10 mouse cellular contexts compared by ENCODE assay signal in the genomic region with DNA sequence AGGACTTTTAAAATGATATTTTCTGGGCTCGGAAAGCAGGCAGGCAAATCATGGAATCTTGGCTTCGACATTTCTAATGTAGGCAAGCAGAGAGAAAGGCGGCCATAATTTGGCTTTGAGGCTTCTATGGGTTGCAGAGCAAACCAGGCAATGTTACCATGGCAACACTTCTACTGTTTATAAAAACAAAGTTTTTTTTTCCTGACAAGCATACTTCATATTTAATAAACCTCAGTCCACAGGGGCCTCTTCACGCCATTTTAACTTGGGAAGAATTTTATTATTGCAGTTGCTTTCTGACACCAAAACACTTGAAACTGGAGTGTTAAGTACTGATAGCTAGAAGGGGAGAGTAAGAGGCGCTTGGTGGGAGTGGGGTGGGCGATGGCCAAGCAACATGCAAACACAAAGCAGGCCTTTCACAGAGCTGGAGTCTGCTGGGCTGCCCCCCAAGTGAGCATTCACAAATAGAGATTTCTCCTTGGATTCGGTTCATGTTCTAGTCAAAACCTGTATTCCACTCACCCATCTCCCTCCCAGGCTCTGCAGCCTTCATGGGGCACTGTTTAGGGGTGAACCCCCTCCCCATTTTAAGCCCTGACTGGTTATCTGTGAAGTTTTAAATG. TPM values are rescaled to one million over a fixed set of nuclear protein-coding genes. Genes with fewer than 3 reads are reported as not detected.
DNase-seq lines count a peak whose midpoint lies in the region; ATAC-seq and TF ChIP-seq lines count a peak whose summit lies in the region.
"Had no signal": no experiment of that assay in that cellular context is flagged by ENCODE, and none has a peak within 500 bp of the region (broad histone marks: within the 10 kb centered on the region; RNA-seq: fewer than 3 reads in every experiment).

No protein-coding gene starts in this region.

- no peak for TF ChIP-seq CTCF in gastrocnemius, adult 2 months (IDR thresholded peaks at IDR 0.05)

- no peaks in the 10 kb centered on the region for H3K9me3 ChIP-seq in heart, embryonic 13.5 days
- H3K9me3 ChIP-seq in lung, embryonic 16.5 days (ENCODE audit: control insufficient read depth, low read length) = no peaks in the 10 kb centered on the region

- 42% methylated on average over 7 of the region's 7 CpGs for WGBS in heart, embryonic 13.5 days
- WGBS in lung, embryonic 16.5 days = 30% methylated on average over 7 of the region's 7 CpGs

- H3K9ac ChIP-seq in heart, embryonic 13.5 days = no peak overlapping the region; the same call in 1 of the 2 replicates
- H3K9ac ChIP-seq in lung, embryonic 16.5 days (ENCODE audit: low read length) = peak overlapping the region; percentile 19; the same call in 1 of the 2 replicates

- DNase-seq in gastrocnemius, adult 2 months = no peak
- DNase-seq in gastrocnemius, postnatal 14 days = no peak
- DNase-seq in CD4-positive helper T cell, adult 2 months (ENCODE audit: low read depth, low spot score) = peak; percentile 12
- DNase-seq in urinary bladder, postnatal 14 days (ENCODE audit: low spot score) = no peak
- no peak for DNase-seq in ovary, postnatal 36 days (ENCODE audit: low spot score)
- DNase-seq: thymus, postnatal 36 days had no signal

- peak overlapping the region; percentile 76 for H3K27ac ChIP-seq in gastrocnemius, adult 2 months
- H3K27ac ChIP-seq in heart, embryonic 13.5 days (replicated peaks) = peak overlapping the region; percentile 58
- H3K27ac ChIP-seq in lung, embryonic 16.5 days (ENCODE audit: low read length) = peak overlapping the region; percentile 55

- no peak overlapping the region for H3K4me2 ChIP-seq in heart, embryonic 13.5 days
- H3K4me2 ChIP-seq in lung, embryonic 16.5 days (ENCODE audit: low read depth, low read length) = no peak overlapping the region

- H3K36me3 ChIP-seq in heart, embryonic 13.5 days = no peaks in the 10 kb centered on the region
- H3K36me3 ChIP-seq in lung, embryonic 16.5 days (ENCODE audit: control insufficient read depth, insufficient read depth, low read length) = no peaks in the 10 kb centered on the region

- H3K4me3 ChIP-seq in gastrocnemius, adult 2 months = no peak overlapping the region
- H3K4me3 ChIP-seq in heart, embryonic 13.5 days = no peak overlapping the region
- H3K4me3 ChIP-seq in lung, embryonic 16.5 days (ENCODE audit: low read length) = no peak overlapping the region

- H3K4me1 ChIP-seq in heart, embryonic 13.5 days = peaks cover 40% of the 10 kb centered on the region
- H3K4me1 ChIP-seq in lung, embryonic 16.5 days (replicated peaks; ENCODE audit: control insufficient read depth, insufficient read depth, low read length) = peaks cover 26% of the 10 kb centered on the region

- no peaks in the 10 kb centered on the region for H3K27me3 ChIP-seq in heart, embryonic 13.5 days (replicated peaks)
- H3K27me3 ChIP-seq in lung, embryonic 16.5 days (ENCODE audit: control insufficient read depth, insufficient read depth, low read depth, low read length) = no peaks in the 10 kb centered on the region

- intact Hi-C loops in gastrocnemius, adult 2 months (cut with DNase I) = loop anchor here (2.0 to 10.0 kb wide), 2 partner anchors 115 to 287 kb away; no protein-coding TSS in a partner anchor
- intact Hi-C loops in gastrocnemius, postnatal 14 days (cut with DNase I; ENCODE audit: low total_unique reads) = loop anchor here (5.0 to 10.0 kb wide), 3 partner anchors 135 to 288 kb away; a partner anchor contains a TSS

- ATAC-seq in heart, embryonic 13.5 days (ENCODE audit: extremely low read depth, insufficient number of reproducible peaks, low FRiP score, low TSS enrichment) = no peak
- peak; percentile 29; the same call in 1 of the 2 replicates for ATAC-seq in lung, embryonic 16.5 days (ENCODE audit: low read depth)
- ATAC-seq in megakaryocyte, adult 5-6 weeks (ENCODE audit: poor library complexity, severe bottlenecking) = no peak

RNA-seq across cellular contexts. Expression of a gene that starts 4.8 kb away (rescaled TPM):
- not detected for total RNA-seq in gastrocnemius, adult 2 months (2021)
- not detected for total RNA-seq in gastrocnemius, postnatal 14 days (2021)
- 0.19 and 0.33 TPM in 2 replicates for polyA plus RNA-seq in heart, embryonic 13.5 days (2015; fragmentation: Nextera tagmentation; extraction: Ambion mirVana)
- 0.28 and 0.38 TPM in 2 replicates for polyA plus RNA-seq in lung, embryonic 16.5 days (2015; fragmentation: Nextera tagmentation; extraction: Ambion mirVana)
- total RNA-seq in megakaryocyte, adult 5-6 weeks (2015) = 0.07 TPM in 1 of 2 replicates, not detected in the other
- 0.12 and 0.22 TPM in 2 replicates for total RNA-seq in megakaryocyte, adult 5-6 weeks (2017)
- total RNA-seq: ES-E14 had no signal

RNA-seq across cellular contexts. Expression of a gene that starts 57.1 kb away (rescaled TPM):
- 10 to 100 TPM; 31.0 to 35.8 TPM for total RNA-seq in gastrocnemius, adult 2 months (2021)
- total RNA-seq in gastrocnemius, postnatal 14 days (2021) = 10 to 100 TPM; 29.3 to 32.6 TPM
- polyA plus RNA-seq in heart, embryonic 13.5 days (2015; fragmentation: Nextera tagmentation; extraction: Ambion mirVana) = 11.7 and 12.1 TPM in 2 replicates
- 24.1 and 24.5 TPM in 2 replicates for polyA plus RNA-seq in lung, embryonic 16.5 days (2015; fragmentation: Nextera tagmentation; extraction: Ambion mirVana)
- total RNA-seq in megakaryocyte, adult 5-6 weeks (2015) = 21.9 and 22.1 TPM in 2 replicates
- total RNA-seq in megakaryocyte, adult 5-6 weeks (2017) = 16.4 and 25.2 TPM in 2 replicates
